Mouse (Mus musculus): Measurements from ENCODE around the gene Kcnh4.

Gene Kcnh4

GRCm38 (mm10) chr11:100766726-100767125 is 7.0 kb upstream of the Kcnh4 start:
- in situ Hi-C loops (cut with MboI) = no loop called here

GRCm38 (mm10) chr11:100762831-100763230 is 3.1 kb upstream of the Kcnh4 start, which contains the start of gene Hcrt:
Hcrt (minus strand) TSS chr11:100762931.
- in situ Hi-C loops (cut with MboI) = no loop called here

DNA sequence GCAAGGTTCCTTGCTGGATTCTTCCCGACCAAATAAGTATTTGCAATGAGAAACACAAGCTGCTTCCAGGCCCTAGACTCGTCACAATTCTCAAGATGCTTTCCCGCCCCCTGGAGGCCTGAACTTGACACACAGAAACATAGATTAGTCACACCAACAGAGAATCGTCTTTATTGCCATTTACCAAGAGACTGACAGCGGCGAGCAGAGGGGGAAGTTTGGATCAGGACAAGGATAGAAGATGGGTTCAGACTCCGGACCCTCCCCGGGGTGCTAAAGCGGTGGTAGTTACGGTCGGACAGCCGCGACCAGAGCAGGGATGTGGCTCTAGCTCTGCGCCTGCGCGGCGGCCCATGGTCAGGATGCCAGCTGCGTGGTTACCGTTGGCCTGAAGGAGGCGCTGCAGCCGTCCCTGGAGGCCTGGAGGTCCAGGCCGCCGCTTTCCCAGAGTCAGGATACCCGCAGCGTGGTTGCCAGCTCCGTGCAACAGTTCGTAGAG is 1.9 kb upstream of the Kcnh4 start:
- in situ Hi-C loops (cut with MboI) = no loop called here

DNA sequence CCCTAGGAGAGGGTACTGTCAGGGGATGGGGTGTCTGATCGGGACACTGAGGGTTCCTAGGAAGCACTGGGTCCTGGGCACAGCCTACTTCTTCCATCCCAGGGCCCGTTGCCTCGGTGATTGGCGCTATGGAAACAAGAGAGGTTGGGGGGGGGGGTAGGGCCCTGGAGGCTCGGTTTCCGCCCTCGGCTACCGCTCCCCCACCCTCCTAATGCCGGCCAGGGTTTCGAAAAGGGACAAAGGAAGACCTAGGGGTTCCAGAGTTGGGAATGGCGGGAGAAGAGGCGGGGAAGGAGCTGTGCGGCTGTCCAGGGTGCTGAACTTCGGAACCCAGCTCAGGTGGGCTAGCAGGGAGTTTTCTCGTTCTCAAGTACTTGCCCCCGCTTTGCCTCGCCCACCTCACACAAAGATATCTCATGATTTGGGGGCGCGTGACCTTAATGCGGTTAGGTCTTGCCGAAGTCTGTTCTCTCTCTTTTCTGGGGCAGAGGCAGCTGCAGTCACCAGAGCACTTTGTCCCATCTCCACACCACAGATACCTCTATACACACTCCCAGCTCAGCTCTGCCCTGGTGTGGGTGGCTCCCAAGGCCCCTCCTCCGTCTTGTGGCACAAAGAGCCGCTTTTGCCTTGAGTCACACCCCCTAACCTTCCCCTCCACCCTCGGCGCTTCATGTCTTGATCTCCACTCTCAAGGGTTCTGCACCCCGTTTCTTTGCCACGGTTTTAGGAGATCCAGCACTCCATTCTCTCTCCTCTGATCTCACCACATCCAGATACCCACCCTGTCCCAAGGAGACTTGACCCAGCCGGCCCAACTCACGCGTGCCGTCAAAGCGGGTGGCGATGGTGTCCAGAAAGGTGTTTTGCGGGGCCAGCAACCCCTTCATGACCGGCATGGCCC is 783 bp downstream of the Kcnh4 start:
- in situ Hi-C loops (cut with MboI) = no loop called here

DNA sequence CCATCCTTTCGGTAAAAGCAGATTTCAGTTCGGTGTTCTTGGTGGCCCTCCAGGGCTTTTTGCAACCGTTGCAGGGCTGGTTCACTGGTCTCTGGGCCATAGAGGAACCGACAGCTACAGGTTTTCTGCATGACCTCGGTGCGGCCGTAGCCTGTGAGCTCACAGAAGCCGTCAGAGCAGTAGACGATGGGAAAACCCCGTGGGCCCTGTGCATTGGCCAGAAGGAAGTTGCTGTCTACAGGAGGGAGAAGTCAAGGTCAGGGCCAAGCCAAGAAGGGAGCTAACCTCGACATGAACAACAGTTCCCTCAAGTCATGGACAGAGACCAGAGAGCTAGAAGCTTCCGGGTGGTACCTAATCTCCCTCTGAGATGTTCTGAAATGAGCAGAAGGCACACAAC is 2.2 kb downstream of the Kcnh4 start:
- in situ Hi-C loops (cut with MboI) = no loop called here

- in situ Hi-C loops (cut with MboI) = no loop called here
These were observed 3.3 kb downstream of the Kcnh4 start for GRCm38 (mm10) chr11:100756476-100756875.

GRCm38 (mm10) chr11:100754693-100755057 is 5.1 kb downstream of the Kcnh4 start:
- in situ Hi-C loops (cut with MboI) = no loop called here

- in situ Hi-C loops (cut with MboI) = no loop called here
These were observed 5.6 kb downstream of the Kcnh4 start for GRCm38 (mm10) chr11:100754021-100754692.

DNA sequence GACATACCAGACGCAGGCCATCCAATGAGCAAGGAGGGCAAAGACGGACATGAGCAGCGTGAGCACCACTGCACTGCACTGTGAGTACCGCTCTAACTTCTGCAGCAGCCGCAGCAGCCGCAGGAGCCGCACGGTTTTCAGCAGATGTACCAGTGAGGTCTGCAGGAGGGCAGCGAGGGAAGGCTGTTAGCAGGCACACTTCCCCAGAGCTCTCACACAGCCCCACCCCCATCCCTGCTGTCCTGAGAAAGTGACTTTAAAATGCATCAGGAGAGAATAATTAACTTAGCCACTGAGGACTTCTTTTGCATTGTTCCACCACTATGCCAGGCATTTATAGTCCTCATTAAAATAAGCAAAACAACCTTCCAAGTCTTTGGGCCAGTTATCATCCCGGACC is 7.4 kb downstream of the Kcnh4 start:
- in situ Hi-C loops (cut with MboI) = no loop called here

GRCm38 (mm10) chr11:100750127-100750526 is 9.6 kb downstream of the Kcnh4 start:
- in situ Hi-C loops (cut with MboI) = no loop called here

DNA sequence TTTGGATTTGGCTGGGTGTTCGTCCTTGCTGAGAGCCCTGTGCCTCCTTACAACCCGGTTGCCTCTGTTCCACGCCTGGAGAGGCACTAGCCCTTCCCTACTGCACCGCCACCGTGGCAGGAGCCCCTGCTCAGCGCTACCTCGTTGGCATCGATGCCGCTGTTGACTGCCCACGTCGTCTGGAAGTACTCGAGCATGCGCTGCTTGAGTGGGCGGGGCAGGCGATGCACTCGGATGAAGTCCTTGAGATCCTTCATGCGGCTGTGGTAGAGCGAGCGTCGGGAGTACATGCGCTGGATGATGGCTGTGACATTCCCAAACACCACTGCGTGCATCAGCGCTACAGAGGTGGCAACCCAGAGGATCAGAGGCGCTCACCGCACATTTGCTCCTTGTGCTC is 10.3 kb downstream of the Kcnh4 start:
- in situ Hi-C loops (cut with MboI) = no loop called here

- in situ Hi-C loops (cut with MboI) = no loop called here
These were observed 11.1 kb downstream of the Kcnh4 start for GRCm38 (mm10) chr11:100748620-100749019.

- in situ Hi-C loops (cut with MboI) = no loop called here
These were observed 12.6 kb downstream of the Kcnh4 start for GRCm38 (mm10) chr11:100747114-100747513.

DNA sequence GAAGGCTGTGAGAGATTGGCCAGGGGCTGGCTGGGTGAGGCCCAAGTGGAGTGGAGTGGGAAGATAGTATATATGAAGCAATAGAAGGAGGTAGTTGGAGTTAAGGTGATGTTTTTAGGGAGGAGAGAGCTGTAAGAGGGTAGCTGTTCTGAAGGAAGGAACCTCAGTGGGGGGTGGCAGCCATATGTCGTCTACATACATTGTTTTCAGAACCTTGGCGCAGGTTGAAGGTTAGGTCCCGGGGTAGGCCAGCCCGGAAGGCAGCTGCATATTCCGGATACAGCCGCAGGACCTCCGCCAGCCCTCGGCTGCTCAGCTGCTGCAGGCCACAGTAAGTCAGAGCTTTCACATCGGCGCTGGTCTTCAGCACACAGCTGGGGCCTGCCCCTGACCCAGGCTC is 13.2 kb downstream of the Kcnh4 start:
- in situ Hi-C loops (cut with MboI) = no loop called here

GRCm38 (mm10) chr11:100745085-100745484 is 14.7 kb downstream of the Kcnh4 start:
- in situ Hi-C loops (cut with MboI) = no loop called here

DNA sequence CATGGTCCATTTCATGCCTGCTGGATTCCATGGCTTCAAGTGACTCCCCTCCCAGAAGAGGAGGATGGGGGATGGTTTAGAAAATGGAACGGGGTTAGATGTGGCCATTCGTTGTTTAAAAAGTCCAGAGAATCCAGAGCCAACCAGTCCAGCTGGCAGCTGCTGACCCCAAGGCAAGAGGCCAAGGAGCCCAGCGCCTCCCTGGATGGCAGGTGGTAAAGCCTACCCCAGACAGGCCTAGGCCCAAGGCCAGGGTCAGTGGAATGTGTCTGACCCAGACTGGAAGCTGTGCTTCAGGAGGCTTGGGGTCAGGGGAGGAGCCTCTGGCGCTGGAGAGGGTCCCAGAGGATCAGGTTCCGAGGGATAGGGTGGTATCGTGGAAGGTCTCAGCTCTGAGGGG is 18.4 kb downstream of the Kcnh4 start:
- in situ Hi-C loops (cut with MboI) = no loop called here

GRCm38 (mm10) chr11:100738749-100739148 is 21.0 kb downstream of the Kcnh4 start:
- in situ Hi-C loops (cut with MboI) = no loop called here

DNA sequence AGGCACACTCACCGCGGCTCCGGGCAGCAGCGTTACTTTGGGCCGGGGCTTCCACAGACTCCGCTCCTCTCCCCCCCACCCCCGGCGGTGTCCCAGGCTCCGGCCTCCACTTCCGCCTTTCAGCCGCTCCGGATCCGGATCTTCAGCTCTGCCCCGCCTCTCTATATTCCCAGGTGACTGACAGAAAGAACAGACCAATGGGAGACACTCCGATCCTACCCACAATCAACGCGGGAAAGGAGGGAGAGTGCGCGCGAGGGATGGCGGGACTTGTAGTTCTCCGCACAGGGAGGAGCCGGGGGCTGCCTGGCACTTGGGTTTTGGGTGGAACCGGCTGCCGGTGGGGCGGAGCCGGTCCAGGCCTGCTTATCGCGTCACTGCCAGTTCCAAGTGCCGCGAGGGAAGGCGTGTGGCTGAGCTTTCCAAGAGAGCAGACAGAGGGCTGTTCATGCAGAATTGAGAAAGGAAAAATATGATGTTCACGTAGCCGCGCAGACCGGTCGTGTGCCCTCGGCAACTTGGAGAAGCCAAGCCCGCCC is 21.6 kb downstream of the Kcnh4 start, which contains the start of gene Rab5c:
Gene Rab5c, minus strand, starts transcription at position 150 of the 539 bp plus-strand sequence.
- in situ Hi-C loops (cut with MboI) = no loop called here

GRCm38 (mm10) chr11:100737105-100737733 is 22.5 kb downstream of the Kcnh4 start:
- in situ Hi-C loops (cut with MboI) = no loop called here

DNA sequence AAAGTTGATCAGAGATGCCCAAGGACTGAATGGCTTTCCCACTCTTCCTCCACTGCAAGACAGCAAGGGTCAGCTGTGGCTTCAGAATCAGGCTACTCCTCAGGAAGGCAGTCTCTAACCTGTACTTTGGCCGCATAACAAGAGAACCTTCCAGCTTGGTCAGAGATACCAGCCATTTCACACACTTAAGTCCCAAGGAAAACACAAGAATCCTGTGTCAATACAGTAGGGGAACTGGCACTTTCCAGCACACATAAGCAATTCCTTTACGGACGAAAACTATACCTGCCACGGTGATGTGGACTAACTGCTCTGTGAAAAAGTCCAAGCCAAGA is 23.0 kb downstream of the Kcnh4 start:
- in situ Hi-C loops (cut with MboI) = no loop called here

DNA sequence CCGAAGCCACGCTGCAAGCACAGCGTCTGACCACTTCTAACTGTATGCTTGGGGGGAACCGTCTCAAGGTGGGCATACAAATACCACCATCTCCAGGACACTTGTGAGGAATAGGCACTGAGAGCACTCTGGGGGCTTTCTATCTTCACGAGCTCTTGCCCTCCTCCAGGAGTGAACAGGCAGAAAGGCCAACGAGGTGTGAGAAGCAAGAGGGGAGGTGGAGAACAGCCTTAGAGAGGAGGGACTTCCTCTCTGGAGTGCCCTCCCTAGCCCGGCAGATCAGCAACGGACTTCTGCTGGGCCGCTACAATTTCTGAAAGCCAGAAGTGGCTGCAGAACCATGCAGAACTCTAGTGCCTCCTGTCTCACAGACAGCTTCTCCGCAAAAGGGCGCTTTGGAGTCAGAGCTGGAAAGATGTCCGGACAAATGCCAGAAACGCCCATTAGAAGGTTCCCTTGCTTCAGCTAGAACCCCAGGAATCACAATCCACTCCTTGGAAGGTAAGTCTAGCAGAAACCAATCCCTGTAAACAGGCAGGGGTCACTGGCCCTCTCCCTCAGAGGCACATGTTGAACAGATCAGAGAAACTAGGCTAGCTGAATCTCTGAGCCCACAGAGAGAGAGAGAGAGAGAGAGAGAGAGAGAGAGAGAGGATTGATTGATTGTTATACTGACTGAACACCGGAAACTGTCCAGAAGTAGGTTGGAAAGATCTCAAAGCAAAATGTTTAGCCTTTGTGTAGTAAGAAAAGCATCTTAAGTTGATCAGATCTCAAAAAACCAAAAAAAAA is 23.6 kb downstream of the Kcnh4 start:
- in situ Hi-C loops (cut with MboI) = no loop called here

Data from mature B cell (primary cell).